Mouse (Mus musculus) urinary bladder, postnatal 4 days (tissue): ENCODE measurements around the gene Klhl5.

ENCODE experiments used
- DNase-seq, 2 experiments: peaks; one replicate each; pipeline ENCODE4 v3.0.0; 2021 to 2022; ENCODE audit warnings: low spot score in 2 of 2

The Klhl5 gene

GRCm38 (mm10) chr5:65194441-65194840 lies 87.1 kb downstream of the Klhl5 start:
- DNase-seq: no peak

GRCm38 (mm10) chr5:65199346-65200128 lies 92.2 kb downstream of the Klhl5 start, which contains the start of gene Wdr19:
Gene Wdr19, plus strand, starts transcription at chr5:65199696.
- DNase-seq: peak; percentile 99

GRCm38 (mm10) chr5:65204726-65205125 lies 97.4 kb downstream of the Klhl5 start:
- DNase-seq: no peak

- no peak for DNase-seq
Observed at GRCm38 (mm10) chr5:65213321-65213720, 106.0 kb downstream of the Klhl5 start.
